Mouse (Mus musculus) midbrain, postnatal 0 days (tissue): Measurements from ENCODE around the gene Rere. TPM values are rescaled to one million over a fixed set of nuclear protein-coding genes. Genes with fewer than 3 reads are reported as not detected.

Experiments used
- ATAC-seq: fragments of 200-750 bp; cut with Nextera tagmentation; 2 replicates; pipeline ENCODE4 v1.8.0; 2017; ENCODE audit warnings: moderate number of reproducible peaks, mild to moderate bottlenecking, moderate TSS enrichment, moderate library complexity; ENCODE audit not compliant: low FRiP score
- DNase-seq: peaks from one replicate; pipeline ENCODE4 v3.0.0-alpha.2; 2015; ENCODE audit warnings: low spot score
- H3K27ac ChIP-seq: fragments of 300-500 bp; sonication (generic); 2 replicates; pipeline ENCODE4 v1.5.1; 2014; ENCODE audit warnings: low read depth, mild to moderate bottlenecking, low read length, mixed read lengths
- H3K27me3 ChIP-seq: fragments of 300-500 bp; sonication (generic); 2 replicates; pipeline ENCODE4 v1.6.1; 2014; ENCODE audit warnings: low read length, control low read depth, mixed read lengths; ENCODE audit not compliant: insufficient read depth
- H3K36me3 ChIP-seq: fragments of 300-500 bp; sonication (generic); 2 replicates; pipeline ENCODE4 v1.6.1; 2014; ENCODE audit warnings: low read length, control low read depth, mixed read lengths; ENCODE audit not compliant: insufficient read depth
- H3K4me1 ChIP-seq: fragments of 300-500 bp; sonication (generic); 2 replicates; pipeline ENCODE4 v1.6.1; 2014; ENCODE audit warnings: mild to moderate bottlenecking, control low read depth, antibody characterized with exemption, low read length, mixed read lengths; ENCODE audit not compliant: insufficient read depth
- H3K4me2 ChIP-seq: fragments of 300-500 bp; sonication (generic); 2 replicates; pipeline ENCODE4 v1.6.1; 2014; ENCODE audit warnings: low read depth, mild to moderate bottlenecking, low read length, mixed read lengths; ENCODE audit not compliant: poor library complexity, severe bottlenecking
- H3K4me3 ChIP-seq: fragments of 300-500 bp; sonication (generic); 2 replicates; pipeline ENCODE4 v1.5.1; 2014; ENCODE audit warnings: low read depth, mild to moderate bottlenecking, low read length, moderate library complexity
- H3K9ac ChIP-seq: fragments of 300-500 bp; sonication (generic); replicated peaks from 2 replicates; pipeline ENCODE4 v1.6.1; 2014; ENCODE audit warnings: mild to moderate bottlenecking, low read length, moderate library complexity, mixed read lengths; ENCODE audit not compliant: poor library complexity, severe bottlenecking
- H3K9me3 ChIP-seq: fragments of 300-500 bp; sonication (generic); 2 replicates; pipeline ENCODE4 v1.6.1; 2016; ENCODE audit warnings: low read length, control low read depth
- CTCF ChIP-seq: IDR thresholded peaks from 2 replicates; pipeline ENCODE4 v1.5.1; 2016; ENCODE audit warnings: antibody characterized with exemption, mild to moderate bottlenecking
- WGBS: fragments of 180-500 bp; shearing (Covaris S2); extraction: QIAGEN DNeasy Blood & Tissue Kit; methylation state at CpG from one replicate; pipeline ENCODE4 v1.1.7; 2014; 5-methylcytosine and 5-hydroxymethylcytosine counted together
- polyA plus RNA-seq: library from polyadenylated mRNA; unstranded; fragments of >200 nt; fragmentation: Nextera tagmentation; extraction: Ambion mirVana; gene quantifications from 2 replicates; pipeline ENCODE4 v1.2.1, GENCODE M21; 2015
- total RNA-seq: library from RNA; depleted of rRNA; stranded (reverse); fragments of >200 nt; gene quantifications from 2 replicates; pipeline ENCODE4 v1.2.3, GENCODE M21; 2014

Rere gene
- total and polyA plus RNA-seq, 2 experiments from 2014 or later, result 22.7 to 36.8 TPM

DNA sequence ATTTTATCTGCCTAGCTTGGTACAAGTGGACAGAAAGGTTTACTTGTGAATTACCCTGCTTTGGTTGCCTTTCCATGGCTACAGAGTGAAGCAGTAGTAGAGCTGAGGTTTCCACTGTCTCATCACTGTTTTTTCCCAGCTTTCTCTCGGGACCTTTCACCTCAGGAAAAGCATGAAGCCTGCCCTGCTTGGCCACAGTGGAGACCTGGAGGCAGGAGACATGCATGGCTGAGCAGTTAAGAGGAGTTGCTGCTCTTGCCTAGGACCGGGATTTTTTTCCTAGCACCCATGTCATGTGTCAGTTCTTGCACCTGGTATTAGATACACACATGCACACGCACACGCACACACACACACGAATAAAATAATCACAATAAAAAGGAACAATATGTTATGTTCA is 247.4 kb downstream of the Rere start:
- H3K4me2 ChIP-seq, result no peak overlapping the region
- H3K4me1 ChIP-seq, result no peaks in the 10 kb centered on the region
- no peak for TF ChIP-seq CTCF
- no peak overlapping the region for H3K4me3 ChIP-seq
- ATAC-seq (no peak), DNase-seq (no peak)
- peaks cover 6% of the 10 kb centered on the region; the same call in 1 of the 2 replicates for H3K36me3 ChIP-seq
- no peak overlapping the region for H3K27ac ChIP-seq
- H3K9me3 ChIP-seq, result no peaks in the 10 kb centered on the region
- WGBS, result 88% methylated on average over 5 of the region's 5 CpGs
- H3K9ac ChIP-seq, result no peak overlapping the region
- H3K27me3 ChIP-seq, result no peaks in the 10 kb centered on the region

DNA sequence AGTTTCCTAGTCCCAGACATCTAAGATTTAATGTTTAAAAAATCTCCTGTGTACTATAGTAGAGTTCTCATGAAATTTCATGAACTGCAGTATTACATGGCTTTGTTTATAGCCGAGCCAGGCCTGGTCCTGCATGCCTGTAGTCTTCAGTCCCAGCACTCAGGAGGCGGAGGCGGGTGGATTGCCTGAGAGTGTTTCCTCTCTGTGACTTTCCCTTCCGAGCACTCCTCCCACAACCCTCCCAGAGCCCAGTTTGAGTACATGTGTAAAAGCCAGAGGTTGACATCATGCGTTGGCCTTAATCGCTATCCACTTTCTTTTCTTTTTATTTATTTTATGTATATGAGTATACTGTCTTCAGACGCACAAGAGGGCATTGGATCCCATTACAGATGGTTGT is 250.4 kb downstream of the Rere start:
- Histone ChIP-seq H3K4me2 (no peak overlapping the region), H3K4me1 (no peaks in the 10 kb centered on the region), H3K27ac (no peak overlapping the region), H3K4me3 (no peak overlapping the region), H3K9me3 (no peaks in the 10 kb centered on the region), H3K9ac (no peak overlapping the region), H3K27me3 (no peaks in the 10 kb centered on the region), H3K36me3 (peaks cover 19% of the 10 kb centered on the region)
- no peak for DNase-seq
- 73% methylated on average over 7 of the region's 7 CpGs for WGBS
- no peak for ATAC-seq
- TF ChIP-seq CTCF, result no peak; the same call in 1 of the 2 replicates

DNA sequence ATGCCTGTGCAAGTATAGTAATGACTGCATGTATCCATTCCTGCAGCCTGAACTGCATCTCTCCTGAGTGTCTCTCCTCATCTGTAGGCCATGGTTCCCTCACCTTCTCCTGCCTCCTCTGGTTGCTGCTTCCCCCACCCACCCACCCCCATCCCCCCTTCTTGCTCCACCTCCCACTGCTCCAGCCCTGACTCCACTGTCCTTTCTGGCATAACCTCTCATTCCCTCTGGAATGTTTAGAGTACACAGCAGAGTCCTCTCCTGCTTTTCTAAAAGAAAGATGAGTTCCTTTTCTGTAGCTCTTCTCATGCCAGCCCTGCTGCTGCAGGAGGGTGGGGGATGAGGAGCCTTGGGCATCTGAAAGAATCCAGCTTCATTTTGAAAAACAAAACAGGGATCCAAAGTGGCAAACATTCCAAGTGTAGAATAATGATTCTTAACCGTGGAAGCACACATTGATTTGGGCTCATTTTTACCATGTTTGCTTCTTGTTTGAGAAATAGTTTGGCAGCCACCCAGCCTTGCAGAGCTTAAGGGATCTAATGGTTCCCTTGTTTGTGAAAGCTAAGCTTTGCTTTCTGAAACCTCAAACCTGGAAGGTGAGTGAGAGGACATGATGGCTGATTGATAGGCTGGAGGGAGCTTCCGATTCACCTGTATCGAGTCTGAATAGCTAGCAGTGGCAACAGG is 255.5 kb downstream of the Rere start:
- Histone ChIP-seq H3K27ac (0 out of 2 replicates have a peak overlapping the region, but pooled peaks have one; percentile 51), H3K4me2 (no peak overlapping the region), H3K9ac (no peak overlapping the region), H3K27me3 (no peaks in the 10 kb centered on the region), H3K4me1 (no peaks in the 10 kb centered on the region), H3K9me3 (no peaks in the 10 kb centered on the region), H3K36me3 (peaks cover 16% of the 10 kb centered on the region; the same call in 1 of the 2 replicates), H3K4me3 (no peak overlapping the region)
- ATAC-seq (no peak), DNase-seq (no peak)
- WGBS, result 64% methylated on average over 3 of the region's 3 CpGs
- TF ChIP-seq CTCF, result no peak

DNA sequence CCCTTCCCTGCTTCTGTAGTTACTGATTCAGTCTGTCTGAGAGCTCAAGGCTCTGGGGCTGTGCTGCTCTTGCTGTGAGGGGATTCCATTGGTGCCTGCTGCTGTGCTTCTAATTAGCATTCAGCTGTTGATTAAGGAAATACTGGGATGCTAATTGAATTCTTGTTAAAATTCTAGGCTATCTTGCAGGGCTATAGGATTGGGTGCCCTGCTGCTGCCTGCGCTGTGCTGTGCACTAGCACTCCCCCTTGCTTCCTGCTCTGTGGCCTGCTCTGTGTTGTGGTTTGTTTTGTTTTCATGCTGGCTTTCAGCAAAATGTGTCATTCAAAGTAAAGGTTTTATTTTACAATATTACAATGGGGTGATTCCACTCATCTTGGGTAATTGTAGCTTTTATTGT is 258.4 kb downstream of the Rere start:
- H3K36me3 ChIP-seq, result peaks cover 14% of the 10 kb centered on the region; the same call in 1 of the 2 replicates
- H3K4me3 ChIP-seq, result no peak overlapping the region
- H3K27me3 ChIP-seq, result no peaks in the 10 kb centered on the region
- no peak overlapping the region for H3K4me2 ChIP-seq
- 21% methylated on average over 1 of the region's 1 CpGs for WGBS
- H3K9ac ChIP-seq, result no peak overlapping the region
- peak; percentile 39; the same call in 1 of the 2 replicates for TF ChIP-seq CTCF
- no peak overlapping the region for H3K27ac ChIP-seq
- peak; percentile 58 for DNase-seq
- H3K9me3 ChIP-seq, result no peaks in the 10 kb centered on the region
- ATAC-seq, result no peak
- no peaks in the 10 kb centered on the region for H3K4me1 ChIP-seq

DNA sequence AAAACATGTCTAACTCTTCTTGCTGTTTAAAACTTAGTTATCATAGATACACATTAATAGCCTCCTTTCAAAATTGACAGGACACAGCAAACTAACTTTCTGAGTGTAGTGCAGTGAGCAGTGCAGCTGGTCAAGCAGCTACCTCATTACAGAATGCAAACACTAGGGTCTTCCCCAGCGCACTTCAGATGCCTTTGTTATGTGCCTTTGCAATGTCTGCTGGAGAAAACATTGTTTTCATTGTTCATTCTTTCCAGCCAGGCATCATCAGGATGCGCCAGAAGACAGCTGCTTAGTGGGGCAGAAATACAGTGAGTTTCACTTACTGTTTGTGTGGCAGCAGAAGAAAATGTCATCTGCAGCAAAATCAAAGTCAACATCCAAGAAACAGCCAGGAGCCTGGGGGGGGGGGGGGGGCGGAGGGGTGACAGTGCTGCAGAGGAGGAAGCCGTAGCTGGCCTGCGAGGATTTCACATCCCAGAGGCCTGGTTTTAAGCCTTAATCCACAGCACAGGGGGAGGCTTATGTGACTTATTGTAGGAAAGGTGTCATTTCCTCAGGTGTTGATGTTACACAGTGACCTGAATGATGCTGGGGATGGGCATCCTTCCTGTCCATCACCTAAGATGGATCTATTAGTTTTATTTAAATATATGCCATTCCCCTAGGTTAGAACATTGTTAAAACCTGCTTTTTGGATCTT is 259.1 kb downstream of the Rere start:
- Histone ChIP-seq H3K4me2 (no peak overlapping the region), H3K27ac (peak overlapping the region; percentile 51), H3K36me3 (peaks cover 7% of the 10 kb centered on the region; the same call in 1 of the 2 replicates), H3K4me1 (no peaks in the 10 kb centered on the region), H3K9ac (no peak overlapping the region), H3K27me3 (no peaks in the 10 kb centered on the region), H3K4me3 (no peak overlapping the region), H3K9me3 (no peaks in the 10 kb centered on the region)
- TF ChIP-seq CTCF, result no peak
- ATAC-seq, result no peak
- DNase-seq, result peak; percentile 39
- WGBS, result 25% methylated on average over 5 of the region's 5 CpGs

DNA sequence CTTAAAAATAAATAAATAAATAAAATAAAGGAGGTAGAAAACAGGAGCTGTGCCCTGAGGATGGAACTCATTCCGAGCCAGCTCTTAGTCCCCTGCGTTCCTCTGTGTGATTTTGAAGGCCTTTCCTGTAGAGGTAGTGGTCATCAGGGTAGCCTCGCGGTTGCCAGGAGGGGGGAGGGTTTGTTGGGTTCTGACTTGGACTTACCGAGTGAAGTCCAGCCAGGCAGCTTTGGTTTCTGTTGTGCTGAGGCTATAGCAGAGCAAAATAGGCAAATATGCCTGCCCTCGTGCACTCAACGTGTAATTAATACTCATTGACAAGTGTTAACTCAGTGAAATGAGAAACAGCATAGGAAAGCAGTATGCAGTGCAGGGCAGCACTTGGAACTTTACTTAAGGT is 262.8 kb downstream of the Rere start:
- H3K27me3 ChIP-seq, result no peaks in the 10 kb centered on the region
- H3K4me2 ChIP-seq, result no peak overlapping the region
- DNase-seq (no peak), ATAC-seq (no peak)
- no peaks in the 10 kb centered on the region for H3K9me3 ChIP-seq
- no peak overlapping the region for H3K27ac ChIP-seq
- WGBS, result 74% methylated on average over 7 of the region's 7 CpGs
- H3K36me3 ChIP-seq, result no peaks in the 10 kb centered on the region; the same call in 1 of the 2 replicates
- TF ChIP-seq CTCF, result no peak
- no peak overlapping the region for H3K4me3 ChIP-seq
- H3K4me1 ChIP-seq, result no peaks in the 10 kb centered on the region
- H3K9ac ChIP-seq, result no peak overlapping the region
